Mouse (Mus musculus) monocyte, adult 2 months (primary cell): Measurements from ENCODE around the gene Exph5.

Experiments used
- DNase-seq, 2 experiments: peaks; one replicate each; pipeline ENCODE4 v3.0.0; 2022; ENCODE audit warnings: low spot score in 2 of 2, low read depth in 1 of 2

Exph5 gene

DNA sequence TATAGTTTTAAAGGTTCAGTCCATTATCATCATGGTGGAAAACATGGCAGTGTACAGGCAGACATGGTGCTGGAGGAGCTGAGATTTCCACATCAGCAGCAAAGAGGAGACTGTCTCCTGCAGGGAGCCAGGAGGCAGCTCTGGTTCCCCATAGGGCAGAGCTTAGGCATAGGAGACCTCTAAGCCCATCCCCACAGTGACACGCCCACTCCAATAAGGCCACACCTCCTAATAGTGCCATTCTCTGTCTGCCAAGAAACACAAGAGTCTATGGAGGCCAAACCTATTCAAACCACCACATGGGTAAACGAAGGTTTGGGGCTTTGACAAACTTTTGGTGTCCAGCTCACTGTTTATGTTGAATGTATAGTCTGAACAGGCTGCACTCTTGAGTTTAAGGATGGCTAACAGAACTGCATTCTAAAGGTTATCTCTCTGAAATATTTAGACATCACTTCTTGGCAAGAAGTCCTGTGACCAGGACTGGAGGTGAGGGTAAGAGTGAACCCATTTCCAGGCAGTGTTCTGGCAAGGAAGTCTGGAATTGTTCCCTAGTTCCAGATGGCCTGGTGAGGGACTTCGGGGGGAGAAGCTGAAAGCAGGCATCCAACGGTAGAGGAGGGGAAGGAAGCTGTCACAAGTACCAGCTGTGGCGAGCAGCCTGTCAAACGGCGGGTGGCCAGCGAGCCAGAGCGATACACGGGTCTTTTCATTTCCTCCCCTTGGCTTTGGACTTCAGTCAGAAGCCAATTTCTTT is 19.6 kb downstream of the Exph5 start:
- DNase-seq: no peak

DNA sequence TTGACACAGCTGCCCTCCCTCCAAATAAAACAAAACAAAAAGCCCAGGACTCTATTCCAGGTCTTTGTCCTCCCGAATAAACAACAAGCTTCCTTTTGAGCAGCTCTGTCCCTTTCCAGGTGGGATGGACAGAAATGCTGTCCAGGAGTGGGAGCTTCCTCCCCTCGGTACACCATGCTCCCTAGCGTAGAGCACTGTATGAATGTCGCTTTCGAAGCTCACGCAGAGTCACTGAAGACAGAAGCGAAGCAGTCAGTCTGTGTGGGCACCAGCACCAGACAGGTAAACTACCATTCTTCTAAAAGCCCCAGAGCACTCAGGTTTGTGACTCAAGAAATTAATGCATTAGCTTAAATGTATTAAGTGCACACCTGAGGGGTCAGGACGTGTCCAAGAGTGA is 20.2 kb downstream of the Exph5 start:
- DNase-seq: no peak

DNA sequence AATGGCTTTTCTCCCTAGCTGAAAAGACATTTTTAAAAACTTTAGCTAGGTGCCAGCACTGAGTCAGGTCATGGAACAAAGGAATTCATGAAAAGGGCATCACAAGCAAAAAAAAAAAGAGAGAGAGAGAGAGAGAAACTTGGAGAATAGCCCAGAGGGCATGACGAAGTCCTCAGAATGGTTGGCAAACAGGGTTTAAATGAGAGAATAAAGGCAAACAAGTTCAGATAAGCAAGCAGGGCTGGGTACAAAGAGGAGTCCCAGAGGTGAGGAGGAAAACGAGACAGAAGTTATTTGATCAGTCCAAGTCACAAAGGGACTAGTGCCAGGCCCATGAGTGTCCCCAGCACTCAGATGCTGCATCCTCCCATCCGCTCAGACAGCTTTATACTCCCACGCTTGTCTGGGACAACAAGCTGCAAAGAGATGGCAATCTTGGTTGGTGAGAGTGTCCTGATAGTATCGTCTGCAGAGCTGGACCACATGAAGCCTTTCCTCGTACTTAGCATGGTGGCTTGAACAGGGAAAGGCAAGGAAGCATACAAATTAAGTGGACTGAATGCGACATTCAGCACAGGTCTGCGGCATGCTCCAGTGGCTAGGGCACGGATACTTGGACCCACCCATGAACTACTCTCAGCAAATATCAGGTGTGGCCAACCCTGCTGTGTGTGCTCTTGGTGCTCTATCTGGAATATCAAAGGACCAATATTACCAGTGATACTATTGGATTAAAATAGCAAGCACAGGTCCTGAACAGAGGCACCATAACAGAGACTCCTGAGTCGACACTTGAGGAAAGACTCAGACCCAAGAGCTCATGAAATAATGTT is 22.2 kb downstream of the Exph5 start:
- DNase-seq: no peak

DNA sequence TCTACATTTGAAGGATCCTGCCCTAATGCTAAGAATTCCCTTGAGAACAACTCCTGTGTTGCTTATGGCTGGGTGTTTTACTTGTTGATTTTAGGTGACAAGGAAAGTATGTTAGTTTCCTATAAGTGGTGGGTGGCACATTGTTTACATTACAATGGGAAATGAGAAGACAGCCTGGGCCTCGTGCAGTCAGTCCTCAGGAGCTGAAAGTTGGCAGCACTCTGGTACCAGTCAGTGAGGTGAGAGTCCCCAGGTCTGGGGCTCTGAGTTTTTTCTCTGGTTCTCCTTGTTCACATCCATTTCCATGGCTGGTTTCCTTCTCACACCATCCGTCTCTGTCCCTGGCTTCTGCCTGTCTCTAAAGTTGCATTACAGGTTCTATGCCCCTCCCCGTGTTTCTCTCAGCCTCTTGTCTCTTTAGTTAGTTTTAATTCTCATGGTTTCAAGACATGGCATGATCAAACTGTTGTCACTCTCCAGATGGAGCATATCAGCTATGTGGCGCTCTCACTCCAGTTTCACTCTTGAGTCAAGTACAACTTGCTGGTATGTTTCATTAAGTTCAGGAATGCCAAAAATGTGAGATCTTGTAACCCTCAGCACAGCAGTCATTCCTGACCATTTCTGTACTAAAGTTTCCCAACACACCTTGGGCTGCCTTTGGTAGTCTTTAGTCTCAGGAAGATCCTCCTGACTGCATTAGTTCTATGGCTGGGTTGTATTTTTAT is 24.1 kb downstream of the Exph5 start:
- DNase-seq: no peak

DNA sequence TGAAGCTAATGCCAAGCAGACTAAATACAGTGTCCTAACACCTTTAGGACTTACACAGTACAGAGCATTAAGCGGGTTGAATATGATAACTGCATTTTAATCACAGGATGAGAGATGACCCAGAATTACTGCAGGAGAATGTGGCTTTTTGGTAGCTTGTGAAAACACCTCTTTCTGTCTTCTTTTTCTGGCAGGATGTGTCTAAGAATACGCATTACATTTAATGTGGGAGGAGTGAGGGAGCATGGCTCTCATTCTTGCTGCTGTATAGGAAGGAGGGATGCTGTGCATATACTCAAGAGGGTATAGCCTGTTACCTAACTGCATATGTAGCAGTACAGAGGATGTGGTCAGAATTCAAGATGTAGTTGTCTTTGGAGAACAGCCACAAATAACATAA is 26.7 kb downstream of the Exph5 start:
- no peak for DNase-seq

DNA sequence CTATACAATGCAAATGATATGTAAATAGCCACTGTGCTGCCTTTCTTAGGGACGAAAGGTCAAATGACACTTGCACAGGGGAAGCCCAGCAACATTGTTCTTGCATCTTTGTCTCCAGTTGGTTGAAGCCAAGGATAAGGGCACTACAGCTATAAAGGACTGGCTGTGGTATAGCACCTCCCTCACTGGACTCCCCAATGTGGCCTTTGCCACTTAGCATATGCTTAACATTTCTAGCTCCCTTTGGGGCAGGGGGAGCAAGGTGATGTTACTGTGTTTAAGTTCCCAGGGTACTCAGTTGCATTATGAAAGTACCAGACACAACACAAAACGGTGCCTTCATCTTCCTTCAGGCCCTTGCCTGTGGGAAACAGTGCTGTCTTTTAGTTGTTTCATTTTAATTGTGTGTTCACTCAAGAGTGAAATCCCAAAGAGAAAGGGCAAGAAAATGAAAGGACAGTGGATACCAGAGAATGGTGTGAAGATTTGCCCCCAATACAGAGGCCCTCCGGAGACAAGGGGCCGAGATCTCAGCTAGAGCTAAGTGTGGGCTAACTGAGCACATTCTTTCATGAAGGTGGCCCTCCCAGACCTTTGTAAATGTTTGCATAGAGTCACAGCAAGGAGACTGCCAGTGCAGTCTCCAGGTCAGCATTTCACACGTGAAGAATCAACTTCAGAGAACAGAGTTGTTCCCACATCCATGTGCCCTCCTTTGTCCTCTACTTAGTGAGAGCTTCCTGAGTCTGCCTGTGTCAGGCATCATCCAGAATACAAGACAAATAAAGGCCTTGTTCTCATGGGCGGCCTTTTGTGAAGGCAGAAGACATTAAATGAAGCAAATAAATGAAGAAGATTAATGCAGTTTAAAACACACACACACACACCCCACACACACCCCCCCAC is 28.1 kb downstream of the Exph5 start:
- DNase-seq: no peak

DNA sequence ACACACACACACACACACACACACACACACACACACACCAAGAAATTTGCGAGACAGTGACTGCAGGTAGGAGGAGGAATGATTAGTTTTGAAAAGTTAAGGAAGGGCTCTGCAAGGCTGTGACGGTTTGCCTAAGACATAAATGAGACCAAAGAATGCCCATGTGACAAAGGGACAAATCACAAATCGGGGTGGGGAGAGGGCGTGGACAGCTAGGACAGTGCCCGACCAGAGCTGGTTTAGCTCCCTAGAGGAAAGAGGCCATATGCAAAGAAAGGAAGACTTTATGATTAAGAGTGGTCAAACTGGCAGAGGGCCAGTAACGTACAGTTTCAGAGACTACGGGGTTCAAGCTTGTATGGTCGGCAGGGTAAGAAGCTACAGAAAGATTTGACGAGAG is 28.8 kb downstream of the Exph5 start:
- no peak for DNase-seq

DNA sequence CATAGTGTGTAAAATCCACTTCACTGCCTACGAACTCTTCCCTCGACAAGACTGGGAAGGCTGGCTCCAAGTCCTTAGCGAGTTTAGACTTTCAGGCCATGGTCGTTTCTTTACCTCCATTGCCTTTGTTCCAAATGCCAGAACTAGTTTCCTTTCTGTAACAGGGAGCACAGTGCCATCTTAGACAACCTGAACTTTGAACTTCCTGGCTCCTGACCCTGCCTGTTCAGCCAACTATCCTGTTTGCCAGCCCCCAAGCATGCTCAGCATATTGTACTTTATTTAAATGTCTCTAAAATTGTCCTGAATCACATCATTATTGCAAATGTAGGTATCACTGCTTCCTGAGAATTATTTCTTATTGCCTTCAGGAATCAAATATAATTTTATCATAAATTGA is 32.0 kb downstream of the Exph5 start:
- no peak for DNase-seq

DNA sequence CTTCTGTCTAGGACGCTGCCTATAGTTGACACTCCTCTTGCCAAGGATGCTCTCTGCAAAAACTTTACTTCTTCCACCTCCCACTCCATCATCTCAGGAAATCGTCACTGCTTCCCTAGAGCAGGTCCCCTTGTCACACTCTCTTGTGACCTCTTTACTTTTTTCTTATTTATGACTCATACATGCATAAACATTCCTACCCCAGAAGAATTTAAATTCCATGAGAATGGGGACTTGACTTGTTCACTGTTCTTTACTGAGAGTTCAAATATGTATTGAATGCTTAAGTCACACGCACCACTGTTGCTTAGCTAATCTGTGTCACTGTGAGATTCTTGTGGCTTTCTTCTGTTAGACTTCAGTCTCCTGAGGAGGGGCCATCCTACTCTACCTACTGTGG is 33.7 kb downstream of the Exph5 start:
- DNase-seq: no peak

DNA sequence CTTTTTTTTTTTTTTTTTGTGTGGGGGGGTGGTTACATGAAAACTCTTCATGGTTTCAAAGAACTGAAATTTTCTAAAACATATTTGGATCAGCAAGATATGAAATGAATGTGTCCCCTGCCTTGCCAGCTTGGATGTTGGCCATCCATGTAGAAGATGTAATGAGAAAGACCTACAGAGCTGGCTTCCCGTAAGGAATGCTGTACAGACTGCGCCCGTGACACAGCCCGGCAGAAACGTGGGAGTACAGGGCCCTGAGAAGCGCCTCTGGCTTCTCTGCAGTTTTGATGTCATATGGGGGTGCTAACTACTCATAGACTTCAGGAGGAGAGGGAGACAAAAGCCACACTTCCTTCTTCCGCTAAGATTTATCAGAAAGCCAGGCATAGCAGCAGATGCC is 38.1 kb downstream of the Exph5 start:
- no peak for DNase-seq

DNA sequence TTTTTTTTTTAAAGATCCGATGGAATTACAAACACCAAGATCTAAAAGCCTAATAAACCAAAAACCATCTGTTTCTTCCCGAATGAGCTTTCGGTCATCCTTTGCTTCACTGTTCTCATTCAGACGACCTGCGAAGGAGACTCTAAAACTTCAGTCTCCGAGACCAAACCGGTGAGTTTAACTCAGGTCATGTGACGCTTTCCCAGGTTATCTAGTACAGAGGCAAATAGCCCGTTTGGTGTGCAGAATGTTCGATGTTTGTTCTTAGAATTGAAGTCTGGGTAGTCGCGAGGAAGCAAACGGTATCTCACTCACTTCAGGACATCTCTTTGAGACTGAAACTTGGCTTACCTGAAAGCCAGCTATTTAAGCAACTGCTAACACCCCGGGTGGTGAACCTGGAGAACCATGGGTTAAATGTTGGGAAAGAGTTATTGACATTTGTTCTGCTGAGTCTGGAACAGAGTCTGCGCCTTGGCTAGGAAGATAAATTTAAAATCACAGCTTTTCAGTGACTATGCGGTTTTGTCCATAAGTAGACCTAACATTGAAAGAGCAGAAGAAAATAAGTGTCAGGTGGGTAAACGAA is 39.0 kb downstream of the Exph5 start:
- no peak for DNase-seq

DNA sequence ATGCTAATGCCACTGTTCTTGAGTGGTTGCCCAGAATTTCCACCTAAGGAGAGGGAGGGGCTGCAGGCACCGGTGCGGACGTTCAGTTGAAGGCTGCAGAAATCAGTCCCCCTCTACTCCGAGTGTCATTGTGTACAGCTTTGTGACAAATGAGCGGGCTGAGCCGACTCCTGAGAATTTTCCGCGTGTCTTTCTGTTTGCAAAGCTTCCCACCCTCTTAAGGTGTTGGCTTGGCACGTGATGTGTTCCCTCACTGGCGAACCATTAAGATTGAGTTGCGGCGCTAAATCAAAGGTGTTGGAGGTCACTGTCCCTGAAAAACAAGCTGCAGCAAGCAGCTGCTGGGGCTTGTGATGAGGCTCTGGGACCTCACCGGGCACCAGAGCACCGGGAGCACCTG is 39.5 kb downstream of the Exph5 start:
- no peak for DNase-seq

DNA sequence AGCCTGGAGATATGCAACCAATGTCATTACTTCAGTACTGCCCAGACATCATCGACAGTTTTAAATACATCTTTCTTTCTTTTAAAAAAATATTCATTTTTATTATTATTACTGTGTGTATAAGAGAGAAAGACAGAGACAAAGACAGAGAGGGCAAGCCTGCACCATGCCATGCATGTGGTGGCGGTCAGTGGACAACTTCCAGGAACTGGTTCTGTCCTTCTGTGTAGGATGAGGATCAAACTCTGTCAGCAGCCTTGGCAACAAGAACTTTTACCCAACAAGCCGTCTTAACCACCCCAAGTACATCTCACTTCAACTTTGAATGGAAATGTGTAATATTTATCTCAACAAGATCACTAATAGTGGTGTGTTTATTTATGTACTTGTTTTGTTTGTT is 40.5 kb downstream of the Exph5 start:
- DNase-seq: no peak

DNA sequence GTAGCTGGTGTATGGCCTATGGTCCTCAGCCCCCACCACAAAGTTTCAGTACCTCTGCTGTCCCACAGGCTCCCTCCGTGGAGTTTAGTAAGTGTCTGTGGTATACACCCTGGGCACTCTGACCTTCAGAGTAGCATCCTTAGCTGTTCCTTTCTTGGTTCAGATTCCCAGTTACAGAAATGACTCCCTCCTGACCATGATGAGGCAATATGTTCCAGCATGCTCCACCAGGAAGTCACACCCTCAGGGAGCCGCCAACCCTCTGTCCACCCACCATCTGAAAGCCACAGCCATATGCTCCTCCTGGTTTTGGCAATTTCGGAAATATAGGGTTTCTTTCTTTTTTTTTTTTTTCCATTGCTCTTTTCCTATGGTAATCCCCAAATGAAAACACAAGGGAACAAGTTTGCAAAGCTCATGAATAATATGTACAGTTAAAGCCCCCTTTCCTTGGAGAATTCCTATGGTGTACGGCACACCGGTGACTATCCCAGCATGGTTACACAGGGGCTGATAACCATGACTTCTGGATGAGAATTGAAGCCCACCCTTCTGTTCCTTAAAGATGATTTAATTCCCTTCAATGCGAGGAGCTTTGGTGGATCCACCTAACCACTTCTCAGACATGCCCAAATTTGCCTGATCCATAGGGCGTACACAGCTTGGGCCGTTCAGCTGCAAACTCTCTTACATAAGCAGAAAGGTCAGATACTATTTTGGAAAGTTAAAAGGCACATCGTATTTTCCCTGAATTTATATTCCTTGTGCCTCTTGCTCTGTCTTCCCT is 43.4 kb downstream of the Exph5 start:
- no peak for DNase-seq

DNA sequence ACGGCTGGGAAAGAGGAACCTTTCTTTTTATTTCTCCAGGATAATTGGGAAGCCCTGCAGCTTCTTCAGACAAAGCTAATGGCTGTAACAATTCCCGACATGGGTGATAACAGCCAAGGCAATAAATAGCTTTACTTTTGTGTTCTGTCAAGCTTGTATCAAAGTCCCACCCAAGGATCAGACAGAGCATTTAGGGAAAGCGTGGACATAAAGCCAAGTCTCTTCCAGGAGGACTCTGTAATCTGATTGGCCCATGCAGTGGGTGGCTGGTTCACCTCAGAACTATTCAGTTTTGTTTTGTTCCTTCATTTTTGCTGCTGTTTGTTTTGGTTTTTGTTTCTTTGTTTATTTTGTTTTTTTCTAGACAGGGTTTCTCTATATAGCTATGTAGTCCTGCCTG is 44.3 kb downstream of the Exph5 start:
- DNase-seq: no peak

DNA sequence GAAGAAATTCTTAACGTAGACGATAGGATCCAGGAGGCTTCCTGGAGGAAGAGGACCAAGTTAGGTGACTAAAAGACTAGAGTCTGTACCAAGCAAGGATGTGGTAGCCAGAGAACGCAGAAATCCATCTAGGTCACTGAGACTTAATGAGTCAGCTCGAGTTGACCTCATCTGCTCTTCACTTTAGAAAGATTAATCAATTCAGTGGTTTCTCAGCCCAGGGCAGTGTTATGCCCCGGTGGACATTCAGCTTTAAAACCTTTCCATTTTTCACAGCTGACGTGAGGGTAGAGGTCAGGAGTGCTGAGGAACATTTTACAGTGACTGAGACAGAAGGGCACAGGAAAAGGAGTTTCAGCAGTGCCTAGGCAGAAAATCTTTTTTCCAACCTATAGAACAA is 44.9 kb downstream of the Exph5 start:
- no peak for DNase-seq

DNA sequence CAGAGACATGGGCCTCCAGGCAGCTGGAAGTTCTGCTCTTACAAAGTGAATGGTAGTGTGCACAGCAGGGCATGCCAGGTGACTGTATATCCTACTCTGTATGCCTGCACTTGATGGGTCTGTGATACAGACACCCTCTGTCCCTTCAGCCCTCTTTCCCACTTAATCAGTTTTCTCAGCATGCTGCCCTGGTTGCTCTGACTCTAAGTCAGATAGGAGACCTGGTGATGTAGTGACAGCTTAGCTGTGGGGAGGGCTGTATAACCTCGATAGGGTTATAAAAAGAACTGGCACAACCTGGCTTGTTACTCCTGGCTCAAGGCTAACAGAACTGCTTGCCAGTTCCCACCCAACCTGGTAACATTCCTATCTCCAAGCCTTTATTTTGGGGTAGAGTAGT is 47.7 kb downstream of the Exph5 start:
- no peak for DNase-seq

DNA sequence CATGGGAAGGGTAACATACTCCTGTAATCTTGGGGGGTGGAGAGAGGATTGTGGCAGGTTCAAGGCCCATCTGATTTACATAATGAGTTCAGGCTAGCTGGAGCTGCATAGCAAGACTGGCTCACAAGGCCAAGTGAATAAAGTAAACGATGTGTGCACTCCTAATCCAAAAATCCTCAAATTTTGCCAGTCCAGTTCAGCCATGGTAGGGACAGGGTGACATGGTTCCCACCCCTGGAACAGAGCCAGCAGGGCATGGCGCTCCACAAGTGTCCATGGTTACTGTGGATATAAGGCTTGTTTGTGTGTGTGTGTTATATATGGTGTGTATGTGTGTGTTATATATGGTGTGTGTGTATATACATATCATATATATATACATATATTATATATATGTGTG is 48.9 kb downstream of the Exph5 start:
- no peak for DNase-seq

DNA sequence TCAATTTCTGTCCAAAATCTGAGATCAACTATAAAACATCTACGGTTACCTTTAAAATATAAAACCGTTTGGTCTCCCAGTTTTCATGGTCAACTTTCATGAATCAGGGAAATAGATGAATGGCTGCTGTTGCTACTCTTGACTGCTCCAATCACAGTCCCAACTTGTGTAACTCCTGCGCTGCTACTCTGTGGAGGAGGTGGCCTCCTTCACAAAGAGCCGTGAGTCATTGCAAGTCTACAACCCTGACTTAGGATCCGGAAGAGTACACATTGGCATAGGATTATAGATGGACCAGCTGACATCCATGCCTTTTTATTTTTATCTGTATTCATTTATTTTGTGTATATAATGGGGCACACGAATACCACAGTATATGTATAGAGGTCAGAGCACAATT is 50.4 kb downstream of the Exph5 start:
- no peak for DNase-seq

DNA sequence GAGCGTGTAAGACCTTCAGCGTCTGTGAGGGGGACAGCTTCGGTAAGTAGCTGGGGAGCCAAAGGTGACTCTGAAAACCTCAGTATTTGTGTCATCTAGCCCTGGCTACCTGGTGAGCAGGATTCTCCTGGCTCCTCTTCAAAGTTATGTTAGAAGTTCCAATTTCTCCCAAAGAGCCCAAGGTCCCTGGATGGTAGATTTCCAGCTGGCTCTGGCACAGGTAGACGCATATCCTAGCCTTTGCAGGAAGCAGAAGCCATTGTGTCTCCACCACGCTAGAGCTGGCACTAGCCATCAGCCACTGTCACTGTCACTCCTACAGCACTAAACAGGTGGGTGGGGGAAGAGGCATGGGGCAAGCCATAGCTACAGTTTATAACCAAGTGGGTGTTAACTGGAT is 51.7 kb downstream of the Exph5 start:
- no peak for DNase-seq
